Mouse (Mus musculus) liver, embryonic 11.5 days (tissue): ENCODE measurements around the gene Rftn1. TPM values are rescaled to one million over a fixed set of nuclear protein-coding genes. Genes with fewer than 3 reads are reported as not detected.
"Not testable (repeated sequence)": the region's sequence is repeated elsewhere in the genome, so short reads cannot be mapped to it uniquely, and the experiment has no call there.

Experiments
- ATAC-seq: fragments of 200-750 bp; cut with Nextera tagmentation; replicated peaks from 2 replicates; pipeline ENCODE4 v1.8.0; 2017; ENCODE audit warnings: moderate number of reproducible peaks, mild to moderate bottlenecking, moderate TSS enrichment, moderate library complexity; ENCODE audit not compliant: low FRiP score
- DNase-seq: peaks from one replicate; pipeline ENCODE4 v3.0.0-alpha.2; 2017; ENCODE audit warnings: low spot score
- H3K27ac ChIP-seq: fragments of 300-500 bp; sonication (generic); 2 replicates; pipeline ENCODE4 v1.5.1; 2014; ENCODE audit warnings: mild to moderate bottlenecking, low read depth, low read length, control low read depth
- H3K27me3 ChIP-seq: fragments of 300-500 bp; sonication (generic); replicated peaks from 2 replicates; pipeline ENCODE4 v1.6.1; 2014; ENCODE audit warnings: low read length, mixed read lengths; ENCODE audit not compliant: control insufficient read depth, insufficient read depth
- H3K36me3 ChIP-seq: fragments of 300-500 bp; sonication (generic); 2 replicates; pipeline ENCODE4 v1.6.1; 2014; ENCODE audit warnings: mild to moderate bottlenecking, low read length, moderate library complexity, mixed read lengths; ENCODE audit not compliant: control insufficient read depth, insufficient read depth
- H3K4me1 ChIP-seq: fragments of 300-500 bp; sonication (generic); replicated peaks from 2 replicates; pipeline ENCODE4 v1.6.1; 2014; ENCODE audit warnings: low read length, mixed read lengths; ENCODE audit not compliant: control insufficient read depth, insufficient read depth
- H3K4me2 ChIP-seq: fragments of 300-500 bp; sonication (generic); 2 replicates; pipeline ENCODE4 v1.6.1; 2014; ENCODE audit warnings: mild to moderate bottlenecking, control low read depth, moderate library complexity
- H3K4me3 ChIP-seq: fragments of 300-500 bp; sonication (generic); 2 replicates; pipeline ENCODE4 v1.5.1; 2014; ENCODE audit warnings: low read depth, low read length, control low read depth
- H3K9ac ChIP-seq: fragments of 300-500 bp; sonication (generic); 2 replicates; pipeline ENCODE4 v1.6.1; 2014; ENCODE audit warnings: low read depth, low read length, control low read depth
- H3K9me3 ChIP-seq: fragments of 300-500 bp; sonication (generic); 2 replicates; pipeline ENCODE4 v1.6.1; 2016; ENCODE audit warnings: low read length, inconsistent platforms, mixed read lengths; ENCODE audit not compliant: control insufficient read depth
- WGBS: fragments of 180-500 bp; shearing (Covaris S2); extraction: QIAGEN DNeasy Blood & Tissue Kit; methylation state at CpG from one replicate; pipeline ENCODE4 v1.1.7; 2014; 5-methylcytosine and 5-hydroxymethylcytosine counted together
- polyA plus RNA-seq: library from polyadenylated mRNA; unstranded; fragments of >200 nt; fragmentation: Nextera tagmentation; extraction: Ambion mirVana; gene quantifications from 2 replicates; pipeline ENCODE4 v1.2.1, GENCODE M21; 2014

Rftn1 gene
- polyA plus RNA-seq, 1 experiment from 2014 or later = 12.8 TPM

- not testable (repeated sequence) for H3K9me3 ChIP-seq, H3K4me1 ChIP-seq, H3K4me3 ChIP-seq, H3K4me2 ChIP-seq, H3K27me3 ChIP-seq, DNase-seq, H3K27ac ChIP-seq, H3K9ac ChIP-seq, H3K36me3 ChIP-seq, ATAC-seq
- WGBS = 84% methylated on average over 1 of the region's 1 CpGs
These were observed 15.8 kb upstream of the Rftn1 start for GRCm38 (mm10) chr17:50206262-50206661.

- not testable (repeated sequence) for ATAC-seq, H3K27me3 ChIP-seq, H3K36me3 ChIP-seq, H3K4me1 ChIP-seq, H3K4me2 ChIP-seq, H3K9ac ChIP-seq, DNase-seq, H3K27ac ChIP-seq, H3K4me3 ChIP-seq, H3K9me3 ChIP-seq
- WGBS = 70% methylated on average over 2 of the region's 2 CpGs
These were observed 15.4 kb upstream of the Rftn1 start for GRCm38 (mm10) chr17:50205840-50206239.

GRCm38 (mm10) chr17:50205152-50205782 is 14.8 kb upstream of the Rftn1 start:
- DNase-seq (no peak), ATAC-seq (no peak)
- H3K36me3 ChIP-seq = no peaks in the 10 kb centered on the region
- no peaks in the 10 kb centered on the region for H3K9me3 ChIP-seq
- WGBS = 66% methylated on average over 1 of the region's 1 CpGs
- H3K4me3 ChIP-seq = no peak overlapping the region
- H3K27me3 ChIP-seq = no peaks in the 10 kb centered on the region
- no peak overlapping the region for H3K4me2 ChIP-seq
- no peaks in the 10 kb centered on the region for H3K4me1 ChIP-seq
- no peak overlapping the region for H3K9ac ChIP-seq
- H3K27ac ChIP-seq = no peak overlapping the region

GRCm38 (mm10) chr17:50201828-50202445 is 11.5 kb upstream of the Rftn1 start:
- H3K9me3 ChIP-seq = no peaks in the 10 kb centered on the region
- no peak overlapping the region for H3K4me3 ChIP-seq
- H3K36me3 ChIP-seq = no peaks in the 10 kb centered on the region
- no peak for DNase-seq
- H3K27me3 ChIP-seq = no peaks in the 10 kb centered on the region
- WGBS = 89% methylated on average over 12 of the region's 12 CpGs
- ATAC-seq = no peak
- H3K4me1 ChIP-seq = no peaks in the 10 kb centered on the region
- no peak overlapping the region for H3K4me2 ChIP-seq
- no peak overlapping the region for H3K9ac ChIP-seq
- no peak overlapping the region for H3K27ac ChIP-seq

- no peak overlapping the region for H3K9ac ChIP-seq
- WGBS = 77% methylated on average over 8 of the region's 8 CpGs
- no peaks in the 10 kb centered on the region for H3K36me3 ChIP-seq
- no peak overlapping the region for H3K27ac ChIP-seq
- DNase-seq (no peak), ATAC-seq (no peak)
- H3K4me3 ChIP-seq = no peak overlapping the region
- no peaks in the 10 kb centered on the region for H3K27me3 ChIP-seq
- H3K9me3 ChIP-seq = no peaks in the 10 kb centered on the region
- no peaks in the 10 kb centered on the region for H3K4me1 ChIP-seq
- H3K4me2 ChIP-seq = no peak overlapping the region
These were observed 8.8 kb upstream of the Rftn1 start for GRCm38 (mm10) chr17:50199075-50199850.

- Histone ChIP-seq H3K4me2 (no peak overlapping the region), H3K4me1 (no peaks in the 10 kb centered on the region), H3K9ac (no peak overlapping the region), H3K36me3 (no peaks in the 10 kb centered on the region), H3K9me3 (no peaks in the 10 kb centered on the region), H3K4me3 (no peak overlapping the region), H3K27ac (no peak overlapping the region), H3K27me3 (peaks cover 5% of the 10 kb centered on the region; the same call in 1 of the 2 replicates)
- WGBS = 62% methylated on average over 4 of the region's 4 CpGs
- DNase-seq = no peak
- no peak for ATAC-seq
These were observed 7.1 kb upstream of the Rftn1 start for GRCm38 (mm10) chr17:50197572-50197971.

- Histone ChIP-seq H3K4me2 (no peak overlapping the region), H3K4me3 (no peak overlapping the region), H3K9me3 (no peaks in the 10 kb centered on the region), H3K36me3 (no peaks in the 10 kb centered on the region), H3K4me1 (no peaks in the 10 kb centered on the region), H3K27me3 (peaks cover 9% of the 10 kb centered on the region), H3K9ac (no peak overlapping the region), H3K27ac (no peak overlapping the region)
- WGBS = 39% methylated on average over 10 of the region's 10 CpGs
- ATAC-seq (no peak), DNase-seq (no peak)
These were observed 5.7 kb upstream of the Rftn1 start for GRCm38 (mm10) chr17:50196005-50196672.

GRCm38 (mm10) chr17:50195399-50195798 is 4.9 kb upstream of the Rftn1 start:
- H3K4me2 ChIP-seq = no peak overlapping the region
- no peak for DNase-seq
- no peak overlapping the region for H3K27ac ChIP-seq
- H3K36me3 ChIP-seq = no peaks in the 10 kb centered on the region
- no peak for ATAC-seq
- H3K4me1 ChIP-seq = no peaks in the 10 kb centered on the region
- no peak overlapping the region for H3K9ac ChIP-seq
- peaks cover 17% of the 10 kb centered on the region for H3K27me3 ChIP-seq
- WGBS = 88% methylated on average over 7 of the region's 7 CpGs
- no peaks in the 10 kb centered on the region for H3K9me3 ChIP-seq
- no peak overlapping the region for H3K4me3 ChIP-seq
